Mouse (Mus musculus): Measurements from ENCODE around the gene Map2k6.

- TF ChIP-seq POLR2A (IDR thresholded peaks at IDR 0.05; ENCODE audit: borderline replicate concordance, insufficient read depth, low read length), result no peak
- TF ChIP-seq CTCF (IDR thresholded peaks at IDR 0.05; ENCODE audit: borderline replicate concordance, insufficient read depth, low read depth, low read length), result peak; percentile 50; the same call in 1 of the 2 replicates
Measured at GRCm38 (mm10) chr11:110498651-110499213, 99.8 kb downstream of the Map2k6 start.

All from cerebellum, adult 2 months (tissue).